Mouse (Mus musculus): ENCODE data around the gene Gm19402. TPM values are rescaled to one million over a fixed set of nuclear protein-coding genes. Genes with fewer than 3 reads are reported as not detected.
A peak's percentile ranks its signal among the peaks of the same experiment; 100 is the strongest.

The Gm19402 gene
- polyA plus RNA-seq, 1 experiment from 2014 or later = not detected

DNA sequence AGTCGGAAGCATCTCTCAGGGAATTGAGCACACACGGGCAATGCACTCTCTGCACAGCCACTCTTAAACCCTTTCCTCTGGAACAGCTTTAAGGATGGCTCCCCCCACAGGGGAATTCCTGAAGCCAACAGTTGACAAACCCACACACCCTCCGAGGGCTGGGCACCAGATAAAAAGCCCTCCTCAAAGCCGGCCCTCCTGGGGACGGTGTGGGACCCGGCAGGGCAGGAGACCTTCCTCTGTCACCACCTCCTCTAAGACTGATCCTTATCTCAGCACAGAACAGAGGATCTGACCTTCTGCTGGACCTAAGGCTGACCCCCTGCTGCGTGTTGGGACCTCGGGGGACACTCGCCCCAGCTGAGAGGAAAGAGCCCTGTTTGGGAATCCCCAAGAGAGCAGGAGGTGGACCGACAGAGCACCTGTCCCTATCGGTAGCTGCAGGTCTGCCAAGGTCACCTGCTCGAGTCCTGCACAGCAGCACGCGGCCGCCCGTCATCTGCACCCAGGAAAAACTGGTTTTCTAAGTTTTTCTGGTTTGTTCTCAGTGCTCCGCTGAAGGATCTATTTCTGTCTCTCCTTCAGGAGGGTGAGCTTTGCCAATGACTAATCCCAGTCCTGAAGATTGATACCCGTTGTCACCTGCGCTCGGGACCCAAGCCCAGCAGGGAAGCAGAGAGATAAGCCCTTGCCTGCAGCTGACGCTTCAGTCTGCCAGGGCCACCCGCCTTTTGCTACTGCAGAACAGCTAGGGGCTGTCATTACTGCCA, 4.5 kb downstream of the Gm19402 start, which contains the start of gene Tspear:
TSS of gene Tspear (plus strand) at position 675 of the 770 bp plus-strand sequence.
- no peak for ATAC-seq (ENCODE audit: insufficient number of reproducible peaks, insufficient read depth, low FRiP score, low read depth)
- peak within 1 kb of the TSS; percentile 36 for H3K4me2 ChIP-seq (ENCODE audit: low read length)

DNA sequence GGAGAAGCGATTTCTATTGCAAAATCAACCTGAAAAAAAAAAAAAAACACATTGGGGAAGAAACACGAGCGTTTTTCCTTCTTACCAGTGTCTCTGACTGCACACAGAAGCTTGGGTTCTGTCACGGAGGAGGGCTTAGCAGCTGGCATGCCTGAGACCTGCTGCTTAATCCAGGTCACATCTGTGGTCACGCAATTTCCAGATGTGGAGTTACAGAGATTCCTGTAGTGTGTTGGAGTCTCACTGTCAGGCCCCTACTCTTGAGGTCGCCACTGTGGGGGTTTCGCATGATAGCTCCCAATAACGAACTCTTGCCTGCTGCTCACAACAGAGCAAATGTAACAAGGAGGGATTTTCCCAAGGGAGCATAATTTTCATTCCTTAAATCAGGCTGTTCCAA, 6.4 kb downstream of the Gm19402 start:
- WGBS = 35% methylated on average over 8 of the region's 8 CpGs
- H3K9ac ChIP-seq (ENCODE audit: low read length) = no peak overlapping the region
- no peaks in the 10 kb centered on the region for H3K36me3 ChIP-seq (ENCODE audit: control insufficient read depth, insufficient read depth, low read length)
- H3K4me2 ChIP-seq (ENCODE audit: low read length) = no peak overlapping the region
- no peaks in the 10 kb centered on the region for H3K9me3 ChIP-seq (ENCODE audit: control insufficient read depth, low read length)
- peaks cover 4 to 8% of the 10 kb centered on the region in 2 experiments; a peak in 2 of 4 replicates for H3K4me1 ChIP-seq (ENCODE audit: control insufficient read depth in 2 of 2, insufficient read depth in 2 of 2, low read length in 2 of 2)
- ATAC-seq (ENCODE audit: insufficient number of reproducible peaks, insufficient read depth, low FRiP score, low read depth) = no peak
- no peak overlapping the region for H3K4me3 ChIP-seq (ENCODE audit: control insufficient read depth in 1 of 2, insufficient read depth in 1 of 2, low read depth in 1 of 2, low read length in 2 of 2)
- H3K27ac ChIP-seq (replicated peaks in 1 of 2; ENCODE audit: control insufficient read depth in 1 of 2, insufficient read depth in 1 of 2, low read depth in 2 of 2, low read length in 2 of 2) = no peak overlapping the region
- peaks cover 72% of the 10 kb centered on the region for H3K27me3 ChIP-seq (ENCODE audit: control insufficient read depth, insufficient read depth, low read length)

More for the DNA sequence above, 4.5 kb downstream of the Gm19402 start, which contains the start of gene Tspear:
- H3K27me3 ChIP-seq (ENCODE audit: control insufficient read depth, insufficient read depth, low read length) = peaks cover 69% of the 10 kb centered on the region
- H3K4me1 ChIP-seq (ENCODE audit: control insufficient read depth in 2 of 2, insufficient read depth in 2 of 2, low read length in 2 of 2) = peaks cover 4 to 8% of the 10 kb centered on the region in 2 experiments; a peak in 2 of 4 replicates
- no peak within 1 kb of the TSS for H3K4me3 ChIP-seq (ENCODE audit: control insufficient read depth in 1 of 2, insufficient read depth in 1 of 2, low read depth in 1 of 2, low read length in 2 of 2)
- WGBS = 1% methylated on average over 22 of the region's 22 CpGs
- no peaks in the 10 kb centered on the region for H3K9me3 ChIP-seq (ENCODE audit: control insufficient read depth, low read length)
- no peak within 1 kb of the TSS for H3K9ac ChIP-seq (ENCODE audit: low read length)
- no peak within 1 kb of the TSS for H3K27ac ChIP-seq (replicated peaks in 1 of 2; ENCODE audit: control insufficient read depth in 1 of 2, insufficient read depth in 1 of 2, low read depth in 2 of 2, low read length in 2 of 2)
- H3K36me3 ChIP-seq (ENCODE audit: control insufficient read depth, insufficient read depth, low read length) = no peaks in the 10 kb centered on the region

DNA sequence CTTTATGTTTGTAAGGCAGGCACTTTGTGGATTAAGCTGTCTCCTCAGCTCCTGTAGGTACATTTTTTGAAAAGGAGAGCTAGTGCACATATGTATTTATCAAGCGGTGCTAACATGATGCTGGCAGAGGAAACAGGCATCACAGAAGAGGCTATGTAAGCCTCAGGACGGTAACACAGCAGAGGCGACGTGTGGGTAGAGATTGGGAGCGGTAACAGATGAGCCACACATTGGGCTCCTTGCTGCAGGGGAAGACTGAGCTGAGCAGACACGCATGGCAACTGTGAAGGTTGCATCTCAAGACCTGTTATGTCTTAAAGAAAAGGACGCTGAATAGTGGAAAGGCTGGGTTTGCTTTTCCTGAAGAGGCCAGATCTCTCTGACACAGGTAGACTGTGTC, 7.6 kb downstream of the Gm19402 start:
- H3K4me1 ChIP-seq (ENCODE audit: control insufficient read depth in 2 of 2, insufficient read depth in 2 of 2, low read length in 2 of 2) = peaks cover 4 to 8% of the 10 kb centered on the region in 2 experiments; a peak in 2 of 4 replicates
- no peak overlapping the region for H3K9ac ChIP-seq (ENCODE audit: low read length)
- no peak overlapping the region for H3K27ac ChIP-seq (replicated peaks in 1 of 2; ENCODE audit: control insufficient read depth in 1 of 2, insufficient read depth in 1 of 2, low read depth in 2 of 2, low read length in 2 of 2)
- no peak for ATAC-seq (ENCODE audit: insufficient number of reproducible peaks, insufficient read depth, low FRiP score, low read depth)
- no peak overlapping the region for H3K4me3 ChIP-seq (ENCODE audit: control insufficient read depth in 1 of 2, insufficient read depth in 1 of 2, low read depth in 1 of 2, low read length in 2 of 2)
- H3K9me3 ChIP-seq (ENCODE audit: control insufficient read depth, low read length) = no peaks in the 10 kb centered on the region
- no peak overlapping the region for H3K4me2 ChIP-seq (ENCODE audit: low read length)
- 57% methylated on average over 7 of the region's 7 CpGs for WGBS
- no peaks in the 10 kb centered on the region for H3K36me3 ChIP-seq (ENCODE audit: control insufficient read depth, insufficient read depth, low read length)
- peaks cover 71% of the 10 kb centered on the region for H3K27me3 ChIP-seq (ENCODE audit: control insufficient read depth, insufficient read depth, low read length)

DNA sequence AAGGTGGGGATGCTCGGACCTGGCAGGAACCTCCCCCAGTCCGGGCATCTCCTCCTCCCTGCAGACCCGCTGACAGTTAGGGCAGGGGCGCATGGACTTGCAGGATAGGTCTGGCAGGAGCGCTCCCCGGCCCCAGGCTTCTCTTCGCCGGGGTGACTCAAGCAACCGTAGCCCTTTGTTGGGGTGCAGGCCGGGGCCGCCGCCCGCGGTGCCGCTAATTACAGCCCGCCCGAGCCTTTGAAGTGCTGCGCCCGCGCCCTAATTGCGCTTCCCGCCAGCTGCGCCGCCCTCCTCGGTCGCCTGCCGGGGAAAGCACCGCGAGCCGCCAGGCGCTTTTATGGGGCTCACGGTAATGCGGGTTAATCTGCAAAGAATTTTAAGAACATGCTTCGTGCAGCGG, 13.0 kb downstream of the Gm19402 start:
- Histone ChIP-seq H3K4me2 (ENCODE audit: low read length) (peak overlapping the region; percentile 61), H3K27ac (replicated peaks in 1 of 2; ENCODE audit: control insufficient read depth in 1 of 2, insufficient read depth in 1 of 2, low read depth in 2 of 2, low read length in 2 of 2) (no peak overlapping the region), H3K27me3 (ENCODE audit: control insufficient read depth, insufficient read depth, low read length) (peaks cover 49% of the 10 kb centered on the region), H3K9me3 (ENCODE audit: control insufficient read depth, low read length) (no peaks in the 10 kb centered on the region), H3K9ac (ENCODE audit: low read length) (peak overlapping the region; percentile 34; the same call in 1 of the 2 replicates), H3K4me1 (ENCODE audit: control insufficient read depth in 2 of 2, insufficient read depth in 2 of 2, low read length in 2 of 2) (peaks cover 0 to 5% of the 10 kb centered on the region in 2 experiments; a peak in 2 of 4 replicates), H3K36me3 (ENCODE audit: control insufficient read depth, insufficient read depth, low read length) (no peaks in the 10 kb centered on the region), H3K4me3 (ENCODE audit: control insufficient read depth in 1 of 2, insufficient read depth in 1 of 2, low read depth in 1 of 2, low read length in 2 of 2) (peak overlapping the region; percentile 24 to 28; a peak in 3 of 4 replicates)
- no peak for ATAC-seq (ENCODE audit: insufficient number of reproducible peaks, insufficient read depth, low FRiP score, low read depth)
- WGBS = under 1% methylated on average over 35 of the region's 35 CpGs

DNA sequence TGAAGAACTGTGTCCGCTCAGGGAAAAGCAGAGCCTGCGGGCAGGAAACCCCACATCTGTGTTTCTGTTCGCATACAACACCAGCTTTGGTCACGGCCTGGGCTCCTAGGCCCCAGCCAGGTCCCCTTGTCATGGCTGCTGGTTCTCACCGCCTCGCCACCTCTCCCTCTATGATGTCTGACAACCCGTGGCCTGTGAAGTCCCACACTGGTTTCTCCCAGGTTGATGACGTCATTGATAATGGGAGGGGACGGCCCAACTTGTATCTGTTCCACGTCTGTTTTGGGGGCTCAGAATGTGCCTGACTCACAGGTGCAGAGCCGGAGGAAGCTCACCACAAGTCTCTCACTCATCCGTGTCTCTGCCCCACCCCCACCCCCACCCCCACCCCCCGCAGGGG, 16.8 kb downstream of the Gm19402 start:
- Histone ChIP-seq H3K9ac (ENCODE audit: low read length) (no peak overlapping the region), H3K4me3 (ENCODE audit: control insufficient read depth in 1 of 2, insufficient read depth in 1 of 2, low read depth in 1 of 2, low read length in 2 of 2) (no peak overlapping the region), H3K4me1 (ENCODE audit: control insufficient read depth in 2 of 2, insufficient read depth in 2 of 2, low read length in 2 of 2) (peaks cover 0 to 5% of the 10 kb centered on the region in 2 experiments; a peak in 2 of 4 replicates), H3K4me2 (ENCODE audit: low read length) (no peak overlapping the region), H3K27me3 (ENCODE audit: control insufficient read depth, insufficient read depth, low read length) (peaks cover 33% of the 10 kb centered on the region), H3K27ac (replicated peaks in 1 of 2; ENCODE audit: control insufficient read depth in 1 of 2, insufficient read depth in 1 of 2, low read depth in 2 of 2, low read length in 2 of 2) (no peak overlapping the region), H3K36me3 (ENCODE audit: control insufficient read depth, insufficient read depth, low read length) (no peaks in the 10 kb centered on the region), H3K9me3 (ENCODE audit: control insufficient read depth, low read length) (no peaks in the 10 kb centered on the region)
- no peak for ATAC-seq (ENCODE audit: insufficient number of reproducible peaks, insufficient read depth, low FRiP score, low read depth)
- 51% methylated on average over 13 of the region's 13 CpGs for WGBS

DNA sequence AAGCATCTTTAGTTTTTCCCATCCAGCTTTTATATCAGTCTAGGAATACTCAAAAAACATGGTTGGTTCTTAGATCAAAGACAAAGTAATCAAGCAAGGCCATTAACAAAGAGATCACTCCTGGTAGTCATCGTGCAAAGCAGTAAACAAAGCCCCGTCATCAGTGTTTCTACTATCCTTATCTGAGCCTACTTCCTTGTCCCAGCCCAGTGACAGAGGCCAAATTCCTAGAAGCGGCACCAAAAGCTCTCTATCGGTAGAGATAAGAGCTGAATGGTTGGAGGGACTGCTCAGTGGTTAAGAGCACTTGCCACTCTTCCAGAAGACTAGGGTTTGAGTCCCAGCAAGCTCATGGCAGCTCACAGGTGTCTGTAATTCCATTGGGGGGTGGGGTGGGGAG, 19.0 kb downstream of the Gm19402 start:
- Histone ChIP-seq H3K9ac (ENCODE audit: low read length) (no peak overlapping the region), H3K4me1 (ENCODE audit: control insufficient read depth in 2 of 2, insufficient read depth in 2 of 2, low read length in 2 of 2) (no peaks in the 10 kb centered on the region), H3K4me3 (ENCODE audit: control insufficient read depth in 1 of 2, insufficient read depth in 1 of 2, low read depth in 1 of 2, low read length in 2 of 2) (no peak overlapping the region), H3K4me2 (ENCODE audit: low read length) (no peak overlapping the region), H3K27ac (replicated peaks in 1 of 2; ENCODE audit: control insufficient read depth in 1 of 2, insufficient read depth in 1 of 2, low read depth in 2 of 2, low read length in 2 of 2) (no peak overlapping the region), H3K9me3 (ENCODE audit: control insufficient read depth, low read length) (no peaks in the 10 kb centered on the region), H3K36me3 (ENCODE audit: control insufficient read depth, insufficient read depth, low read length) (no peaks in the 10 kb centered on the region), H3K27me3 (ENCODE audit: control insufficient read depth, insufficient read depth, low read length) (peaks cover 11% of the 10 kb centered on the region)
- ATAC-seq (ENCODE audit: insufficient number of reproducible peaks, insufficient read depth, low FRiP score, low read depth) = no peak
- WGBS = 9% methylated on average over 4 of the region's 4 CpGs

DNA sequence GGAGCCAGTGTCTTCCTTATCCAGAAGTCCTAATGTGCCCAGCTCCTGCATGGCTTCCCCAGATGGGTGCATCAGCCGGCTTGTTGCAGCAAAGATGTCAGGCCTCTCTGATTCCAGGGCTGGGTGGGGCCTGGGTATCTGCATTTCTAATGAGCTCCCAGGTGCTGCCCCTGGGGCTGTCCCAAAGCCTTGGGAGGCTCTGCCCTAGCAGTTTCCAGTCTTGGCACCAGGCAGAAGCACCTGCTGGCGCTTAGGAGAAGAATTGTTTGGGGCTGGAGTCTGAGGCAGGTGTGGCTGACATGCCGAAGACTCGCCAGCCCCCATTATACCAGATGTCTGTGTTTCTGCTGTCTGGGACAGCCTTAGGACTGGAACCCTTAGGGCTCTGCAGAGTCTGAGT, 19.8 kb downstream of the Gm19402 start:
- Histone ChIP-seq H3K36me3 (ENCODE audit: control insufficient read depth, insufficient read depth, low read length) (no peaks in the 10 kb centered on the region), H3K9me3 (ENCODE audit: control insufficient read depth, low read length) (no peaks in the 10 kb centered on the region), H3K4me3 (ENCODE audit: control insufficient read depth in 1 of 2, insufficient read depth in 1 of 2, low read depth in 1 of 2, low read length in 2 of 2) (no peak overlapping the region), H3K4me1 (ENCODE audit: control insufficient read depth in 2 of 2, insufficient read depth in 2 of 2, low read length in 2 of 2) (no peaks in the 10 kb centered on the region), H3K27ac (replicated peaks in 1 of 2; ENCODE audit: control insufficient read depth in 1 of 2, insufficient read depth in 1 of 2, low read depth in 2 of 2, low read length in 2 of 2) (no peak overlapping the region), H3K27me3 (ENCODE audit: control insufficient read depth, insufficient read depth, low read length) (peaks cover 3% of the 10 kb centered on the region), H3K9ac (ENCODE audit: low read length) (no peak overlapping the region), H3K4me2 (ENCODE audit: low read length) (no peak overlapping the region)
- WGBS = 78% methylated on average over 4 of the region's 4 CpGs
- no peak for ATAC-seq (ENCODE audit: insufficient number of reproducible peaks, insufficient read depth, low FRiP score, low read depth)
